Mouse (Mus musculus) brain, embryonic 14.5 days (tissue): ENCODE measurements around the gene Fhl1. TPM values are rescaled to one million over a fixed set of nuclear protein-coding genes. Genes with fewer than 3 reads are reported as not detected.

ENCODE experiments used
- DNase-seq: peaks from one replicate; pipeline ENCODE4 v3.0.0-alpha.2; 2011; ENCODE audit warnings: low read depth
- CTCF ChIP-seq: fragments of 200-500 bp; IDR thresholded peaks from 2 replicates; pipeline ENCODE4 v1.5.1; 2012; ENCODE audit warnings: inconsistent platforms, mild to moderate bottlenecking, moderate library complexity, borderline replicate concordance; ENCODE audit not compliant: insufficient read depth, insufficient read length; ENCODE audit errors: extremely low read depth
- POLR2A ChIP-seq: fragments of 200-500 bp; IDR thresholded peaks from 2 replicates; pipeline ENCODE4 v1.6.1; 2012; ENCODE audit warnings: mild to moderate bottlenecking, inconsistent platforms, borderline replicate concordance; ENCODE audit not compliant: poor library complexity, insufficient read depth, insufficient read length, severe bottlenecking; ENCODE audit errors: extremely low read depth
- polyA plus RNA-seq: library from polyadenylated mRNA; depleted of rRNA; stranded (reverse); fragments of >200 nt; gene quantifications from 2 replicates; pipeline ENCODE4 v1.2.3, GENCODE M21; 2012

The Fhl1 gene
- polyA plus RNA-seq, 1 experiment = 204 TPM

DNA sequence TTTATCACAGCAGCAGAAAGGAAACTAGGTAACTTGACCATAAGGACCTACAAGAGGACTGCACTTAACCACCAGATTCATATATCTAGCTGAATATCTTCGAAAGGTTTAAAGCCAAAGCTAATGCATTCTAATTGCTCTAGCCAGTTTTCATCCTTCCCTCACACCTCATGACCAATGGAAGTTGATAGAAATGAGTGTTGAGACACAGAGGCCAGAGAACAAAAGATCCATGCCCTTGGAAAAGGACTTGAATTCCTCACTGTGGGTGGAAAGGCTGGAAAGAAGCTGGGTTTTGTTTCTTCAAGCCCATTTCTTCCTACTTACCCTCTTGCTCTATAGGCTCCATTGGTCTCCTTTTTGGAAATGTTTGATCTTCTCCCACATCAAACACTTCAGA is 21.1 kb upstream of the Fhl1 start:
- DNase-seq = no peak
- no peak for TF ChIP-seq CTCF
- TF ChIP-seq POLR2A = no peak

DNA sequence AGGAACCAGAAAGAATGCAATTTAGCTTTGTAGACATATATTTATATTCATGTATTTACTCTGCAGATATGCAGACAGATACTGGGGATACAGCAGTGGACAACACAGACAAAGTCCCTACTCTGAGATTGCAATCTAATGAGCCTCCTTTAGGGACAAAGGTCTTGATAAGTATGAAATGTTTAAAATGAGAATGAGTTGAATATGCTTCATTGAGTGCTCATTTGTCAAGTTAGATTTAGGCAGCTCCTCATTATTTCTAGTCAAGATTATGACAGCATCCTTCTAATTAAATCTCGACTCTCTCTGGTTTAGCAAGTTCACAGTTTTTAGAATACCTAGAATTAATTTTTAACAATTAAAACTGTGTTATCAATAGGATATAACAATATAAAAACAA is 18.9 kb upstream of the Fhl1 start:
- no peak for TF ChIP-seq POLR2A
- no peak for TF ChIP-seq CTCF
- DNase-seq = no peak

DNA sequence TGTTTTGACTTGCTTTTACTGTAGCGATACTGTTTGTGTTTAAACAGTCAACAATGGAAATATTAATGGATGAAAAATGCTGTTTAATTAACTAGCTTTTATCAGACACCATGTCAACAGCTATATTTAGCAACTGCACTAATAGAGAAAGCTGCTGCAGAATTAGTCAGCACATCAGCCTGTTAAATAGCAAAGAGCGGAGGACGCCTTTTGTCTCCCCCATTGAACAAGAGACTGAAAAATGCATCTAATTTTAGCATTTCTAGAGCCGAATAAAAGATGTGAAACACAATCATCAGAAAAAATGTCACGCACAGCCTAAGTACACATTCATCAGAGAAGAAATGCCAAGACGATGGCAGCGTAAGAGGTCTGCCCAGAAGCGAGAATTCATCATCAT is 9.0 kb upstream of the Fhl1 start:
- DNase-seq = peak; percentile 62
- TF ChIP-seq CTCF (no peak), POLR2A (no peak)

DNA sequence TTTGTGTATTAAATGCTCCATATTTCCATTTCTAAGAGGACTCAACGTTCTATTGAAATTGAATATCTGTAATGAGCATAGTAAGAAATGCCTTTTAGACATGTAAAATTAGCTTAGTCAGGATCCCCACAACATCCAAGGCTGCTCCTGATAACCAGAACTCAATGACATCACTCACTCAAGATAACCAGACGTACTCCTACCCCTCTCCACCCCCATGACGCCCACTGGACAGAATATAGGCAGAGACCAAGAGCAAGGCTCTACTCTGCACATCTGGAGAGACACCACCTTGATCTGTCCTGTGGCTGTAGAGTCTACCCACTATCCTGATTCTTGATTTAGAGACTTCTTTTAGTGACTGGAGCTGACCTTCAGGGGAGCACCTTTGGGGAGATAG is 3.1 kb upstream of the Fhl1 start:
- no peak for DNase-seq
- TF ChIP-seq CTCF (no peak), POLR2A (no peak)

DNA sequence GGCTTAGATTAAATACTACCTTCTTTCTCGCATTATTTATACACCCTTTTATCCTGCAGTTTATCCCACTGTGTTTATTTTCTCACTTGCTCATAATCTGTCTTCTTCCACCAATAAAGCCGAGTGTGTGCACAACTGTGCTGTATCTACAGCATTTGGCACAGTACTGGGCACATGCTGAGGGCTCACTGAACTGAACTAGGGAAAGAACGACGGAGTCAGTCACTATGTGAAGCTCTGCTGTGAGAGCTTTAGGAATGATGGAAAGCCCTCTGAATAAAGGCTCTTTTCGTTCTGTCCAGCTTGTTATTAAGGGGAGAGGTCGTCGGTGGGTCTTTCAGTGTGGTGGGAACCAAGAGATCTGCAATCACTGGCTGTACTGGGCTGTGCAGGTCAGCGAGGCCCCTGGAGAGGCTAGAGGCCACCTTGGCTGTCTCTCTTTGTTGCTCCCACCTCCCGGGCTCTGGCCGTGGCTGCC is 720 bp upstream of the Fhl1 start:
- no peak for TF ChIP-seq CTCF
- TF ChIP-seq POLR2A = no peak
- DNase-seq = no peak

DNA sequence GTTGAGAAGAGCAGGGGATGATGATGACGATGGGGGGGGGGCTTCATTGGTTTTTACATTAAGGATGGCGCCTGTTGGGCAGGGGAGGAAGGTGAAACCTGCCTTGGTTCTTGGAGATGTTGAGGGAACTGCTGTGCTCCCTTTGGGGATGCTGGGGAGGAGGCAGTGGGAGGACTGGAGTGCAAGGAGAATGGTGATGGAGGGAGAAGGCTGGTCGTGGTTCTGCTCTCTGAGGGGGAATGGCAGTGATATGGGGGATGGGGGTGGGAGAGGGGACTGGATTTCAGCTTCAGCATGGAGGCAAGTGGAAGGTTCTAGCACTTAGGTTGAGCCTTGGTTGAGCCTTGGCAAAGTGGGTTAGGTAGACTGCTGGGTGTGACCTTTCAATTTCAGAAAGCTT is 814 bp downstream of the Fhl1 start:
- peak; percentile 32 for DNase-seq
- TF ChIP-seq POLR2A = no peak
- no peak for TF ChIP-seq CTCF

DNA sequence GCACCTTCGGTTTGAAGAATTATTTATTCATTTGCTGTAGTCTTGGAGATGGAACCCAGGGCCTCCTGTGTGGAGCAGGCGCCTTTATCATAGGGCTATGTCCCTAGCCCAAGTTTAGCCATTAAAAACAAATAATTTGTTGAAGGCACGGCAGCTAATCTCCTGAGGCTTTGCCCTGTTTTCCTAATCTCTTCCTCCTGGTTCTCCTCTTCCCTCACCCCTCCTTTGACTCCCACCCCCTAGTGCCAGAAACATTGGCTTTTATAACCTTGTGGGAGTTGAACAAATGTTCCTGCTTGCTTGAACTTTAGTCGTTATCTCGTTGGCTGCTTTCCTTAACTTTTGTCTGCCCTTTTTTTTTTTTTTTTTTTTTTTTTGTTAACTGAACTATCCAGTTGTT is 2.8 kb downstream of the Fhl1 start:
- TF ChIP-seq POLR2A = no peak
- no peak for TF ChIP-seq CTCF
- no peak for DNase-seq

DNA sequence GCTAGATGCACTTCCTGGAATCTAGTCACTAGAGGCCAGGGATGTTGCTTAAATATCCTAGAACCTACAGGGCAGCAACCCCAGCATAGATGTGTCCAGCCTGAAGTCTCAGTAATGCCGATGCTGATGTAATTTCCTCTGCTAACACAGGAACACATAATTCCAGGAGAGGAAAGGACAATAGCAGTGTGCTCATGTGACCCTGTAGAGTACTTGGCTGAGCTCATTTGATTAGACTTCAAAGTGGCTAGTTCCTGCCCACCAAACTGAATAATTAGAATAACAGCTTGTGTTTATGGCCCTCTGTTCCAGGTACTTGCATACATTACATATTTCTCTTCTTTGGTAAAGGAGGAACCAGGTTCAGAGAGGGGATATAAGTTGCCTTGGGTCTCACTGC is 4.6 kb downstream of the Fhl1 start:
- TF ChIP-seq CTCF (no peak), POLR2A (no peak)
- peak; percentile 17 for DNase-seq

DNA sequence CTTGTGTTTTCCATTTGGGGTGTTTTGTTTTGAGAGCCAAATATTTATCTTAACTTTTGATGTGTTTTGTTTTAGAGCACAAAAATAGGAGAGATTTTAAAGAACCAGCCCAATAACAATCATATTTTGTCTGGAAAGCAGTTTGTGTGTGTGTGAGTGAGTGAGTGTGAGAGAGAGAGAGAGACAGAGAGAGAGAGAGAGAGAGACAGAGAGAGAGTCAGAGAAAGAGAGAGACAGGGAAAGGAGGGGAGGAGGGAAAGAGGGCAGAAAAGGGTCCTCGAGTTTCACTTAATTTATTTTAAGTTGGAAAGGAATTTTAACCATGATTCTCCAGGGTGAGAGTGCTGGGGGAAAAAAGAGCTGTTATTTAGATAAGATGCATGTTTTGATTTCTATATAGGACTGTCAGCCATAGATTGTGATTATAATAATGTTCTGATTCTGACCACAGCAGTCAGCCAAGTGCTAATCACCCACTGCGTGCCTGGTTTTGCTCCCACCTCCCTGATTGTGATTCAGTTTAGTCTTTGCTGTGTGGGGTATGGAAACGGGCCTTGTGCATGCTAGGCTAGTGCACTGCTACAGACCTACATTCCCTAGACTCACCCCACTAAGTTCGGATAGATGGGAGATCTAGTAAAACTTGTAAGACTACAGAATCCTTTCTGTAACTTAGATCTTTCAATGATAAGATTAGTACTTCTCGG is 6.4 kb downstream of the Fhl1 start:
- TF ChIP-seq CTCF (no peak), POLR2A (no peak)
- DNase-seq = no peak

DNA sequence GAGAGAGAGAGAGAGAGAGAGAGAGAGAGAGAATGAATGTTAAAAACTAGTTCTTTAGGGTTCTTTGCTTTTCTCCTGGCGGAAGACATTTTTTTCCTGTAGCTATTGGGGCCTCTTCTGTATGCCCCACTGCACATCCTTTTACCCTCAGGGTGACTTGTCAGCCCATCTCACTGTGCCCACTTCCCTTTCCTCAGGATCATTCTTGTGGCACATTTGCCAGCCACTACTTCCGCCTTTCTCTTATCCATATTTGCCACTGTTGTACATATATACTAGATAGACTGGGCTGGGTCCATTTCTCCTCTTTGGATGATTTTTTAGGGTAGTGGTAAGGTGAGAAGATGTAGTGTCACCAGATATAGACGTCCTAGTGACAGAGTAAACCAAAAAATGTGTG is 9.8 kb downstream of the Fhl1 start:
- DNase-seq = no peak

DNA sequence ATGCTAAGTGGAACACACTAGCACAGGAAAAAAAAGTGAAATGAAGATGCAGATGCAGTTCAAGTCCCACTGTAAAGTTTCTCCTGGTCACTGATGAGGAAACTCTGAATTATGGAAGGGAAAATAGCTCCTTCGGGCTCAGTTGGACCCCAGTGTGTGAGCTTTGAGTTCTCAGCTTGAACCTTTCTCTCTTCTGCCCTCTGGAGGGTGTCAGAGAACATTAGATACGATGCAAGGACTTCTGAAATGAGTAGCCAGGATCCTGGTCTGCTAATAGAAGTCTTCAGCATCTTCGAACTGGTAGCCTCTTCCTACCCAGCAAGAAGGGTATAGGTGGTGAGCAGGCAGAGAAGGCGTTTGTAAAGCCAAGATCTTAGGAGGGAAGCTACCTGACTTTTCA is 19.9 kb downstream of the Fhl1 start:
- TF ChIP-seq CTCF = no peak
- TF ChIP-seq POLR2A = no peak
- peak; percentile 12 for DNase-seq

More for the DNA sequence above, 9.8 kb downstream of the Fhl1 start:
- no peak for TF ChIP-seq CTCF
- no peak for TF ChIP-seq POLR2A

DNA sequence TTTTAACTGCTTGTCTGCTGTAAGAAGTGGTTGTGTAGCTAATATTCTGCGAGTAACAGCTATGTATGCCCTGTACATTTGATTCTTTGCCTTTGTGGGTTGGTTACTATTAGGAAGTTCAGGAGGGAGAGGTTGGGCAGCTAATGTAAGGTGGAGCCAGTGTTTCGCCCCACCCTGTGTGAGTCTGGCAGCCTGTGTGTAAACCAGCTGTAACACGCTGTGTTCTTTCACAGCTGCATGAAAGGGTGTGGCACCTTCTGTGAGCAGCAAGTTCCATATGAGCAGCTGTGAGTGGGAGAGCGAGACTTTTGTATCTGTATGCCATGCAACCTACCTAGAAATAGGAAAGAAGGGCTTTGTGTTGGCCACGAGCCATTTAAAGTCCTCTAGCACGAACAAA is 20.6 kb downstream of the Fhl1 start:
- DNase-seq = no peak
- TF ChIP-seq CTCF = no peak
- no peak for TF ChIP-seq POLR2A

DNA sequence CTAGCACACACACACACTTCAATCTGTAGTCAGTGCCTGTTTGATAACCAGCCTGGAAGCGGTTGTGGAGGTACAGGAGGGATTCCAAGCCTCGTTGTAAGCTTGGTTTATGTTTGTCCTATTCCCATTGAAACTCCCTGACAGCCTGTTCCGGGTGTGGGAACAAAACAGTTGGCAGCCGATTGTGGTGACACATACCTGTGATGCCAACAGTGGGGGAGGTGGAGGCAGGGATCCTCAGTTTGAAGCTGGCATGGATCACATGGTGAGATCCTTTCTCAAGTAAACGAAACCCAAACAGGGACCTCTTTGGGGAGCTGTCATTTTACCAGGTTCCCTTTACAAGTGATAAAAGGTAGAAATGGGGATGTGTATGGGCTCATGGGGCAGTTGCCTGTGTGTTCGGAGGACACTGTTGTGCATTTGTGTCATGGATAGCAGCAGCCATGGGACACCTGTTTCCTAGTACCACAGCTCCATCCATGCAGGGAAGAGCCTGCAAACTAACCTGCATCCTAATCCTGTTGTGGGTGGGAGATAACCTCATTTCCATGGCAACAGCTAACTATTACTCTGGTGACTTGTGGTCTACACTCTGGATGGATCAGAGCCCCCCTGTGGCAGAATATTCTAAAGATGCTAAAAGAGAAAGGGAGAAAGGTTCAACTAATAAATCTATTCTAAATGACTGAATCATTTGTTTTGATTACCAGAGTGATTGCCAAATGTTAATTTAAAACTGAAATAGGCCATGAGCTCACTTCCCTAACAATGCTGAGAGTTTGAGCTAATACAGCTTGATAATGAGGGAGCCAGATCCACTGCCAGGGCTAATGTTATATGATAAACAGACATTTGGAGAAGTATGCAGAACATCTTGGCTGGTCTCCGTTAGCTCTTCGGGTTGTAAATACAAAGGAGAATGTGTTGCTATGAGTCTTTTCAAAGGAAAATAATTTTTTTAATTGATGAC is 22.0 kb downstream of the Fhl1 start:
- peak; percentile 72 for DNase-seq
- TF ChIP-seq POLR2A (no peak), CTCF (no peak)
